Mouse (Mus musculus) liver, adult 2 months (tissue): ENCODE data around the gene Dnah8.

Experiments
- CTCF ChIP-seq: fragments of 200-500 bp; IDR thresholded peaks from 2 replicates; pipeline ENCODE4 v1.5.1; 2011; ENCODE audit warnings: low read depth, low read length, control low read depth
- POLR2A ChIP-seq: fragments of 200-500 bp; IDR thresholded peaks from 2 replicates; pipeline ENCODE4 v1.6.1; 2011; ENCODE audit warnings: low read length, control low read depth; ENCODE audit not compliant: insufficient read depth; ENCODE audit errors: extremely low read depth

DNA sequence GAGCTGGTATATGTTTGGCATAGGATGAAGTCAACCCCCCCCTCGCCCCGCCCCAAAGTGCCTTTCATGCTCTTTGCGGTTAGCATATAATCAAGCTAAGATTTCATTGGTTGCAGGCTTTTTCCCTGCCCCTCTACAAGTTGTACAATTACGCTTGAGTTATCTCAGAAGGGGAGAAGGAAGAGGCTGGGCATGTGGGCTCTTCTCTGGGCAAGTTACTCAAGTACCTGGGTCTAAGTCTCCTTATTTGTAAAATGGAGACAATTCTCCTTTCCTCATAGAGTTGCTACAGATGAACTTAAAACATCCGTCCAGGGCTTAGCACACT is 14.2 kb upstream of the Dnah8 start:
- TF ChIP-seq CTCF (no peak), POLR2A (no peak)
